Mouse (Mus musculus) hindbrain, embryonic 16.5 days (tissue): ENCODE results near the gene Ptgr2. TPM values are rescaled to one million over a fixed set of nuclear protein-coding genes. Genes with fewer than 3 reads are reported as not detected.
"Not testable (repeated sequence)": the region's sequence is repeated elsewhere in the genome, so short reads cannot be mapped to it uniquely, and the experiment has no call there.

Source experiments
- ATAC-seq: fragments of 200-750 bp; cut with Nextera tagmentation; 2 replicates; pipeline ENCODE4 v1.8.0; 2017; ENCODE audit warnings: moderate TSS enrichment, moderate library complexity
- H3K27ac ChIP-seq: fragments of 300-500 bp; sonication (generic); 2 replicates; pipeline ENCODE4 v1.5.1; 2014; ENCODE audit warnings: low read depth, mild to moderate bottlenecking, control low read depth, low read length, moderate library complexity
- H3K27me3 ChIP-seq: fragments of 300-500 bp; sonication (generic); replicated peaks from 2 replicates; pipeline ENCODE4 v1.6.1; 2014; ENCODE audit warnings: low read length; ENCODE audit not compliant: control insufficient read depth, insufficient read depth
- H3K36me3 ChIP-seq: fragments of 300-500 bp; sonication (generic); 2 replicates; pipeline ENCODE4 v1.6.1; 2014; ENCODE audit warnings: mild to moderate bottlenecking, low read length, moderate library complexity, mixed read lengths; ENCODE audit not compliant: control insufficient read depth, insufficient read depth
- H3K4me1 ChIP-seq: fragments of 300-500 bp; sonication (generic); 2 replicates; pipeline ENCODE4 v1.6.1; 2014; ENCODE audit warnings: low read depth, low read length; ENCODE audit not compliant: control insufficient read depth, insufficient read depth
- H3K4me2 ChIP-seq: fragments of 300-500 bp; sonication (generic); 2 replicates; pipeline ENCODE4 v1.6.1; 2014; ENCODE audit warnings: mild to moderate bottlenecking, low read length, control low read depth, moderate library complexity
- H3K4me3 ChIP-seq: fragments of 300-500 bp; sonication (generic); 2 replicates; pipeline ENCODE4 v1.5.1; 2014; ENCODE audit warnings: mild to moderate bottlenecking, low read length, control low read depth, moderate library complexity
- H3K9ac ChIP-seq: fragments of 300-500 bp; sonication (generic); 2 replicates; pipeline ENCODE4 v1.6.1; 2014; ENCODE audit warnings: low read depth, mild to moderate bottlenecking, control low read depth, low read length, moderate library complexity
- H3K9me3 ChIP-seq: fragments of 300-500 bp; sonication (generic); 2 replicates; pipeline ENCODE4 v1.6.1; 2014; ENCODE audit warnings: mild to moderate bottlenecking, low read length, moderate library complexity; ENCODE audit not compliant: control insufficient read depth
- WGBS: fragments of 180-500 bp; shearing (Covaris S2); extraction: QIAGEN DNeasy Blood & Tissue Kit; methylation state at CpG from one replicate; pipeline ENCODE4 v1.1.7; 2014; 5-methylcytosine and 5-hydroxymethylcytosine counted together
- polyA plus RNA-seq: library from polyadenylated mRNA; unstranded; fragments of >200 nt; fragmentation: Nextera tagmentation; extraction: Ambion mirVana; gene quantifications from 2 replicates; pipeline ENCODE4 v1.2.1, GENCODE M21; 2015

Gene Ptgr2
- polyA plus RNA-seq, 1 experiment from 2014 or later: 18.8 TPM

DNA sequence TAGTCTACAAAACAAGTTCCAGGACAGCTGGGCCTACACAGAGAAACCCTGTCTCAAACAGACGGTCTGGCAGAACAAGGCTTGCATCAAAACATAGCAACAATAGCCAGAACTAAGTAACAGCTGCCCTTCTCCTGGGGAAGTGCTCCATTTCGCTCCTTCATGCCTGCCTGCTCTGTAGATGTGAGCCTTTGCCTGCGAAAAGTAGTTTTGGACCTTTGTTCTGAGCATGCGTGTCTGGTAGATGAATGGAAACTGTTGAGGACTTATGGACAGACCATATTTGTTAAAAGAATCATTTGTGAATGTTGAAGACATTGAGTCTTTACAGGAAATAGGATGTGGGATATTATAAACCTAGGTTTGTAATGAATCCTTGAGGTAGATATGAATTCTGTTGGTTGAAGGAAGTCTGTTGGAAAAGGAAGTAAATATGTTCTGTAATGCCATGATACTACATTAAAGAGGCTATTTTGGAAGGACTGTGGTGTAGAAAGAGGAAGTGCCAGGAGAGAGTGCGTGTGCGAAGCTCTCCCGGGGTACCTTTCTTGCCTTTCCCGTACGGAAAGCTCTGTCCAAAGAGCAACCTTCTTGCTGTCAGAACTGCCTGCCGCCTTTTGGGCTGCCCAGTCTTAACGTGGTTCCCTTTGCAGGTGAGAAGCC lies 52.1 kb downstream of the Ptgr2 start:
- no peak for ATAC-seq
- Histone ChIP-seq H3K4me2 (no peak overlapping the region), H3K27me3 (no peaks in the 10 kb centered on the region), H3K9me3 (no peaks in the 10 kb centered on the region), H3K9ac (no peak overlapping the region), H3K4me1 (no peaks in the 10 kb centered on the region), H3K4me3 (no peak overlapping the region), H3K27ac (no peak overlapping the region), H3K36me3 (peaks cover 44% of the 10 kb centered on the region)
- WGBS: 91% methylated on average over 11 of the region's 11 CpGs

DNA sequence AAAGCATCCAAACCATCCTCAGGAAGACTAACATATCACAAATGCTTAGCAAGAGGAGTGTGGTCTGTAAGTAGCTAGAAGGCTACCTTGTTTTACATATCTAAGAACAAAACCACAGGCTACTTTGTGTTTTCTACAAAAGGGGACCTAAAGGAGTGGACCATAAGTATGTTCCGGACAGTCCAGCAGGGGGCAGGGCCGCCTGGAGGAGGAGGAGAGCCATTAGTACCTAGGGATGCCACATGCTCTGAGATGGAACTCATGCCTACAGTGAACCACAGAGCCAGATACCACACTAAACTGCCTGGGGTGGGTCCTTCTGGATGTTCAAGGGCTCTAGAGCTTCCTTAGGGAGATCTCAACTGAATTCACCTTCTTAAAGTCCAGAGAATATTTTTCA lies 62.2 kb downstream of the Ptgr2 start:
- Histone ChIP-seq H3K9ac (no peak overlapping the region), H3K4me3 (no peak overlapping the region), H3K4me2 (no peak overlapping the region), H3K9me3 (no peaks in the 10 kb centered on the region), H3K27ac (no peak overlapping the region), H3K4me1 (no peaks in the 10 kb centered on the region), H3K36me3 (peaks cover 24% of the 10 kb centered on the region), H3K27me3 (no peaks in the 10 kb centered on the region)
- WGBS: 56% methylated on average over 2 of the region's 2 CpGs
- no peak for ATAC-seq

DNA sequence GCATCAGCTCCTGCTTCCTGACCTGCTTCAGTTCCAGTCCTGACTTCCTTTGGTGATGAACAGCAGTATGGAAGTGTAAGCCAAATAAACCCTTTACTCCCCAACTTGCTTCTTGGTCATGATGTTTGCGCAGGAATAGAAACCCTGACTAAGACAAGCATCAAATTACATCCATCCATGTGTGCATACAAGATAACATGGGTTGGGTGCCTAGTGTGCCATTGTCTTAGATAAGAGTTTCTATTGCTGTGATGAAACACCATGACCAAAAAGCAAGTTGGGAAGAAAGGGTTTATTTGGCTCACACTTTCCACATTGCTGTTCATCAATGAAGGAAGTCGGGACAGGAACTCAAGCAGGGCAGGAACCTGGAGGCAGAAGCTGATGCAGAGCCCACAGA lies 73.7 kb downstream of the Ptgr2 start:
- not testable (repeated sequence) for ATAC-seq, H3K4me2 ChIP-seq, H3K27ac ChIP-seq, H3K27me3 ChIP-seq, H3K9ac ChIP-seq, H3K4me3 ChIP-seq, H3K9me3 ChIP-seq
- Histone ChIP-seq H3K4me1 (peaks cover 19% of the 10 kb centered on the region), H3K36me3 (peaks cover 15% of the 10 kb centered on the region)
- WGBS: 91% methylated on average over 2 of the region's 2 CpGs

DNA sequence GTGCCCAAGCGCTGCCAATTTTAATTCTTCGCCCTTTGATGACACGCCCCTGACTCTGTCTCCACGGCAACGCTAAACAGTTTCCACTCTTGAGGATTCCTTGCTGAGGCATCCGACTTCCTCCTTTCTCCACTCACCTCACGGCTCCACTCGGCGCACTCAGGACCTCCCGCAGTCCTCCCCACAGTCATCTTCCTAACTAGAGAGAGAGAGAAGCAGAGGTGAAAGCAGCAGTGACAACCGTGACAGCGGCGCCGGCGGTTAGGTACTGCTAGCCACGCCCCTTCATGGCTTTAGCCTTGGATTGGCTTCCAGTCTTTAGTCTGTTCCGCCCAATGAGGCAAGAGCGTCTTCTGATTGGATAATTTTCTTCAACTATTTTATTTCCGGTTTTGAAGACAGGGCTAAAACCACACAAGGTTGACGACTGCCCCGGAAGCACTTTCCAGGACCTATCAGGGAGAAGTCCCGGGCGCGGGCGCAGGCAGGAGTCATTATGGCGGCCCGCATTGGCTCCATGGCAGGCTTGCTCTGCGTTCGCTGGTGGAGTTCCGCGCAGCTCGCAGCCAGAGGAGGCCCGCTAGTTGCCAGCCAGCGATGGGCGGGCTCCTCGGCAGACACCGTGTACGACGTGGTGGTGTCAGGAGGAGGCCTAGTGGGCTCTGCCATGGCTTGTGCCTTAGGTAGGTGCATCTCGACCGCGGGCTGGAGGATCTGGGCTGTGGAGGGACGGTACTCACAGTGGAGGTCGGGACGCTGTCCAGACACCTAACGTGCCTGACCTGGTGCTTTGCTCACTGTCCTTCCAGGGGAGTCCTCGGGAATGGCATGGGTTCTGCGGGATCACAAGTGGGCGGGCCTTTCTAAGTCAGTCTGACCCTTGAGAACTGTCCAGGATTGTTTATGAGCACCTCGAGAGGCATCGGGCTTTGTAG lies 76.8 kb downstream of the Ptgr2 start, which contains the start of the genes Coq6 and Fam161b:
TSS of gene Coq6 (plus strand) at position 103 of the 935 bp plus-strand sequence.
TSS of gene Fam161b (minus strand) at position 279 of the 935 bp plus-strand sequence.
- Histone ChIP-seq H3K4me3 (peak within 1 kb of the TSS; percentile 99), H3K27ac (peak within 1 kb of the TSS; percentile 80), H3K9ac (peak within 1 kb of the TSS; percentile 90), H3K27me3 (no peaks in the 10 kb centered on the region), H3K9me3 (no peaks in the 10 kb centered on the region), H3K4me2 (peak within 1 kb of the TSS; percentile 88), H3K36me3 (peaks cover 6% of the 10 kb centered on the region; the same call in 1 of the 2 replicates), H3K4me1 (peaks cover 19% of the 10 kb centered on the region)
- peak; percentile 100 for ATAC-seq
- under 1% methylated on average over 51 of the region's 51 CpGs for WGBS

DNA sequence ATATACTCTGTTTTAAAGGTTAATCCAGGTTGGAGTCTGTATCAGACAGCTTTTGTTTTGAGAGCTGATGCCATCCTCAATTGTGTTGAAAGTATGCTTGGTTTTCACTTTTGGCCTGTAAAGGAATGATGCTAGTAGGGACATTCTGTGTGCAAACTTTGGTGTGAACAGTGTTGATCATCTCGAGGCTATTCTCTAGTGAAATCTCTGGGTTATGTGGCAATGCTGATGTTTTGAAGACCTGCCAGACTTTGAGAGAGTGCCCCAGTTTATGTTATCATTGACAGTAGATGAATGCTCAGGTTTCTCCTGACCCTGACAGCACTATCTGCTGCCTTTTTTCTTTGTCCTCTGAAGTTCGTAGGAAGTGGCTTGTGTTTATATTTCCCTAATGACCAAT lies 77.8 kb downstream of the Ptgr2 start:
- Histone ChIP-seq H3K27ac (no peak overlapping the region), H3K4me3 (peak overlapping the region; percentile 99), H3K4me1 (peaks cover 19% of the 10 kb centered on the region), H3K9ac (no peak overlapping the region), H3K4me2 (peak overlapping the region; percentile 88), H3K36me3 (peaks cover 6% of the 10 kb centered on the region; the same call in 1 of the 2 replicates), H3K27me3 (no peaks in the 10 kb centered on the region), H3K9me3 (no peaks in the 10 kb centered on the region)
- no peak for ATAC-seq
- 80% methylated on average over 2 of the region's 2 CpGs for WGBS

DNA sequence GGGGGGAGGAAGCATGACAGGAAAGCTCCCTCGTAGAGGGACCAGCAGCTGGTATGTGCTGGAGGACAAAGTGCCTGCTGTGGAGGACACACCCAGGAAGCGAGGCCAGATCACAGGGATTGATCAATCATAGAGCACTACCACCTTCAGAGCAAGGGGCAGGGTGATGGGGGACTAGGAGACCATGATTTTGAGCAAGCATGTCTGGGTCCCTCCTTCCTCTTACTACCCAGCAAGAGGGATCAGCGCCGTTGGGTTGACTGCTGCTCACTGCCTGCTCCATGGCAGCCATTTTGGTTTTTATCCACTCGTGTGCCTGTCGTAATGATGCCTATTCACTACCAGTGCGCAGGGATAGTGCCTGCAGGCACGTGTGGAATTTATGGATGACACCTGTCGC lies 79.3 kb downstream of the Ptgr2 start:
- 84% methylated on average over 9 of the region's 9 CpGs for WGBS
- Histone ChIP-seq H3K9ac (no peak overlapping the region), H3K4me2 (no peak overlapping the region), H3K27me3 (no peaks in the 10 kb centered on the region), H3K27ac (no peak overlapping the region), H3K9me3 (no peaks in the 10 kb centered on the region), H3K4me1 (peaks cover 19% of the 10 kb centered on the region), H3K36me3 (peaks cover 17% of the 10 kb centered on the region), H3K4me3 (no peak overlapping the region)
- no peak for ATAC-seq

DNA sequence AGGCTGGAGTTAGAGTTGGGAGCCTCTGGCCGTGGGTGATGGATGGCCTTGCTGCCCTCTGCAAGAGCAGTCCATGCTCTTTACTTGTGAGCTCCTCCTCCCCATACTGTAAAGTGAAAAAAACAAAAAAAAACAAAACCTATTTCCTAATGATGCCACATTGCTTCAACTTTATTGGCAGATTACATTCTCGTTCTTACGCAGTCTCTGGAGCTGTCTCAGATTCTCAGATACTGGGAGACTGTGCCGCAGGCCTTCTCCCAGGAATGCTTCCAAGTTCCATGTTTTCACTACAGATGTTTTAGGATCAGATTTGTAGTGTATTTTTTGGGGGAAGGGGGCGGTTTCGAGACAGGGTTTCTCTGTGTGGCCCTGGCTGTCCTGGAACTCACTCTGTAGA lies 80.1 kb downstream of the Ptgr2 start:
- Histone ChIP-seq H3K27me3 (no peaks in the 10 kb centered on the region), H3K36me3 (peaks cover 22% of the 10 kb centered on the region), H3K4me1 (peaks cover 19% of the 10 kb centered on the region), H3K27ac (no peak overlapping the region), H3K4me2 (no peak overlapping the region), H3K4me3 (no peak overlapping the region), H3K9ac (no peak overlapping the region), H3K9me3 (no peaks in the 10 kb centered on the region)
- WGBS: 95% methylated on average over 6 of the region's 6 CpGs
- no peak for ATAC-seq
